Mouse (Mus musculus) kidney, postnatal 0 days (tissue): ENCODE results near the gene Klhl7. TPM values are rescaled to one million over a fixed set of nuclear protein-coding genes. Genes with fewer than 3 reads are reported as not detected.
"Not testable (repeated sequence)": the region's sequence is repeated elsewhere in the genome, so short reads cannot be mapped to it uniquely, and the experiment has no call there.

ENCODE experiments used
- ATAC-seq: fragments of 200-750 bp; cut with Nextera tagmentation; replicated peaks from 2 replicates; pipeline ENCODE4 v1.8.0; 2017; ENCODE audit warnings: low read depth, moderate number of reproducible peaks, moderate TSS enrichment, moderate library complexity; ENCODE audit not compliant: low FRiP score
- DNase-seq: peaks from one replicate; pipeline ENCODE4 v3.0.0-alpha.2; 2016; ENCODE audit warnings: low spot score
- H3K27ac ChIP-seq: fragments of 300-500 bp; sonication (generic); 2 replicates; pipeline ENCODE4 v1.5.1; 2014; ENCODE audit warnings: mild to moderate bottlenecking
- H3K27me3 ChIP-seq: fragments of 300-500 bp; sonication (generic); 2 replicates; pipeline ENCODE4 v1.6.1; 2014; ENCODE audit warnings: low read length, mixed read lengths; ENCODE audit not compliant: insufficient read depth
- H3K36me3 ChIP-seq: fragments of 300-500 bp; sonication (generic); 2 replicates; pipeline ENCODE4 v1.6.1; 2014; ENCODE audit warnings: low read length, mixed read lengths; ENCODE audit not compliant: insufficient read depth
- H3K4me1 ChIP-seq: fragments of 300-500 bp; sonication (generic); replicated peaks from 2 replicates; pipeline ENCODE4 v1.6.1; 2014; ENCODE audit warnings: antibody characterized with exemption, low read length, mixed read lengths; ENCODE audit not compliant: insufficient read depth
- H3K4me2 ChIP-seq: fragments of 300-500 bp; sonication (generic); 2 replicates; pipeline ENCODE4 v1.6.1; 2014; ENCODE audit warnings: mild to moderate bottlenecking, low read length, moderate library complexity, mixed read lengths
- H3K4me3 ChIP-seq: fragments of 300-500 bp; sonication (generic); replicated peaks from 2 replicates; pipeline ENCODE4 v1.5.1; 2014; ENCODE audit warnings: low read depth, low read length
- H3K9ac ChIP-seq: fragments of 300-500 bp; sonication (generic); 2 replicates; pipeline ENCODE4 v1.6.1; 2014; ENCODE audit warnings: low read depth, low read length
- H3K9me3 ChIP-seq: fragments of 300-500 bp; sonication (generic); replicated peaks from 2 replicates; pipeline ENCODE4 v1.6.1; 2016; ENCODE audit warnings: low read length, inconsistent platforms, mixed read lengths
- CTCF ChIP-seq: IDR thresholded peaks from 2 replicates; pipeline ENCODE4 v1.5.1; 2016; ENCODE audit warnings: antibody characterized with exemption, low read depth, mild to moderate bottlenecking, moderate library complexity
- WGBS: fragments of 180-500 bp; shearing (Covaris S2); extraction: QIAGEN DNeasy Blood & Tissue Kit; methylation state at CpG from one replicate; pipeline ENCODE4 v1.1.7; 2014; 5-methylcytosine and 5-hydroxymethylcytosine counted together
- polyA plus RNA-seq: library from polyadenylated mRNA; unstranded; fragments of >200 nt; fragmentation: Nextera tagmentation; extraction: Ambion mirVana; gene quantifications from 2 replicates; pipeline ENCODE4 v1.2.1, GENCODE M21; 2015

Klhl7 gene
- polyA plus RNA-seq, 1 experiment from 2014 or later = 36.8 TPM

- H3K27ac ChIP-seq = no peak overlapping the region
- 83% methylated on average over 1 of the region's 1 CpGs for WGBS
- H3K4me2 ChIP-seq = no peak overlapping the region
- H3K4me1 ChIP-seq = no peaks in the 10 kb centered on the region
- TF ChIP-seq CTCF = 0 out of 2 replicates have a peak, but pooled peaks have one; percentile 11
- DNase-seq (no peak), ATAC-seq (no peak)
- no peak overlapping the region for H3K9ac ChIP-seq
- H3K9me3 ChIP-seq = no peaks in the 10 kb centered on the region
- no peak overlapping the region for H3K4me3 ChIP-seq
- no peaks in the 10 kb centered on the region for H3K27me3 ChIP-seq
- H3K36me3 ChIP-seq = no peaks in the 10 kb centered on the region
Measured at GRCm38 (mm10) chr5:24088451-24088850, 12.0 kb upstream of the Klhl7 start.

GRCm38 (mm10) chr5:24092496-24092895 is 7.9 kb upstream of the Klhl7 start:
- WGBS = 80% methylated on average over 3 of the region's 3 CpGs
- no peak overlapping the region for H3K27ac ChIP-seq

GRCm38 (mm10) chr5:24095393-24095792 is 5.0 kb upstream of the Klhl7 start:
- no peak overlapping the region for H3K27ac ChIP-seq
- H3K36me3 ChIP-seq = no peaks in the 10 kb centered on the region
- TF ChIP-seq CTCF = no peak
- ATAC-seq (no peak), DNase-seq (no peak)
- H3K27me3 ChIP-seq = no peaks in the 10 kb centered on the region
- no peaks in the 10 kb centered on the region for H3K9me3 ChIP-seq
- H3K4me1 ChIP-seq = no peaks in the 10 kb centered on the region
- no peak overlapping the region for H3K4me2 ChIP-seq
- 71% methylated on average over 6 of the region's 6 CpGs for WGBS
- H3K9ac ChIP-seq = no peak overlapping the region
- no peak overlapping the region for H3K4me3 ChIP-seq

More at GRCm38 (mm10) chr5:24092496-24092895, 7.9 kb upstream of the Klhl7 start:
- H3K9ac ChIP-seq = no peak overlapping the region
- no peaks in the 10 kb centered on the region for H3K9me3 ChIP-seq
- no peak for DNase-seq
- no peak for TF ChIP-seq CTCF
- H3K4me1 ChIP-seq = no peaks in the 10 kb centered on the region
- no peak overlapping the region for H3K4me2 ChIP-seq
- no peak for ATAC-seq
- no peak overlapping the region for H3K4me3 ChIP-seq
- H3K27me3 ChIP-seq = no peaks in the 10 kb centered on the region
- no peaks in the 10 kb centered on the region for H3K36me3 ChIP-seq

GRCm38 (mm10) chr5:24095881-24096280 is 4.5 kb upstream of the Klhl7 start:
- no peak overlapping the region for H3K4me3 ChIP-seq
- no peaks in the 10 kb centered on the region for H3K27me3 ChIP-seq
- DNase-seq (peak; percentile 29), ATAC-seq (peak; percentile 57; the same call in 1 of the 2 replicates)
- 58% methylated on average over 5 of the region's 5 CpGs for WGBS
- H3K4me1 ChIP-seq = no peaks in the 10 kb centered on the region
- no peaks in the 10 kb centered on the region for H3K36me3 ChIP-seq
- no peak overlapping the region for H3K27ac ChIP-seq
- no peak overlapping the region for H3K9ac ChIP-seq
- no peak overlapping the region for H3K4me2 ChIP-seq
- TF ChIP-seq CTCF = no peak
- no peaks in the 10 kb centered on the region for H3K9me3 ChIP-seq

GRCm38 (mm10) chr5:24100810-24101311 is 456 bp downstream of the Klhl7 start:
- Histone ChIP-seq H3K4me2 (peak overlapping the region; percentile 80), H3K27ac (peak overlapping the region; percentile 89), H3K4me3 (peak overlapping the region; percentile 82), H3K9me3 (no peaks in the 10 kb centered on the region), H3K9ac (peak overlapping the region; percentile 87), H3K36me3 (no peaks in the 10 kb centered on the region), H3K4me1 (no peaks in the 10 kb centered on the region), H3K27me3 (no peaks in the 10 kb centered on the region)
- DNase-seq (peak; percentile 65), ATAC-seq (peak; percentile 93)
- WGBS = under 1% methylated on average over 38 of the region's 46 CpGs
- no peak for TF ChIP-seq CTCF

DNA sequence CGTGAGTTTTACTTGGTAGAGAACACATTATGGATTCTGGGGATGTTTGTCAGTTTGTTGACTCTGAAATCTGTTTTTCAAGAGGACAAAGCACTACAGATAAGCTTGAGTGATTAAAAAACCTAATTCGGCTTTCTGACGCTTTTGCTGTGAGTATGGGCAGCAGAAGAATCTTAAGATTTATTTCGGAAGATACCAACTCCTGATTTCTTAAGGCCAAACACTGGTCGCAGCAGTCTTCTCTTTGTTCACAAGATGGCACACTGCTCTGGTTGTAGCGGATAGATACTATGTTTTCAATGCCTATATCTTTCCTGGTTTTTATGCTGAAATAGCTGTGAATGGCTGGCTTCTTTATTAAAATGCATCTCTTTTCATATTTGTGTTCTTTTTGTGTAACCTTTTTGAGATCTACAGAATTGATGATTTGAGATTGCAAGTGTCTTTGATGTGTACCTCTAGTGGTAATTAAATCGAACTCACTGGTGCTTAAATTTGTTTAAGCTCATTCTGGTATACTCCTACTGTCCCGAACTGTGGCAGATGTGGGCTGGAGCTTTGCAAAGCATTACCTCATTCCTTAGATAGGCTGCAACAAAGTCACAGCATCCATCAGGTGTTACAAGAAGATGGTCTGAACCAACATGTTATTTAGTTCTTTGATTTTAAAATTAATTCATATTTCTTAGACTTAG is 1.2 kb downstream of the Klhl7 start:
- peak; percentile 31; the same call in 1 of the 2 replicates for TF ChIP-seq CTCF
- no peak for ATAC-seq
- peak overlapping the region; percentile 82 for H3K4me3 ChIP-seq
- peak overlapping the region; percentile 80 for H3K4me2 ChIP-seq
- no peaks in the 10 kb centered on the region for H3K36me3 ChIP-seq
- peak overlapping the region; percentile 87 for H3K9ac ChIP-seq
- H3K27ac ChIP-seq = 0 out of 2 replicates have a peak overlapping the region, but pooled peaks have one; percentile 89
- peak; percentile 55 for DNase-seq
- H3K27me3 ChIP-seq = no peaks in the 10 kb centered on the region
- no peaks in the 10 kb centered on the region for H3K4me1 ChIP-seq
- WGBS = 8% methylated on average over 8 of the region's 8 CpGs
- H3K9me3 ChIP-seq = no peaks in the 10 kb centered on the region

- H3K9ac ChIP-seq, H3K27me3 ChIP-seq: not testable (repeated sequence)
- WGBS = 74% methylated on average over 2 of the region's 2 CpGs
Measured at GRCm38 (mm10) chr5:24103235-24103634, 2.8 kb downstream of the Klhl7 start.

More at GRCm38 (mm10) chr5:24103235-24103634, 2.8 kb downstream of the Klhl7 start:
- DNase-seq, H3K4me2 ChIP-seq, ATAC-seq, H3K27ac ChIP-seq, H3K9me3 ChIP-seq, H3K36me3 ChIP-seq, H3K4me1 ChIP-seq, H3K4me3 ChIP-seq: not testable (repeated sequence)
